Mouse (Mus musculus): ENCODE data around the gene Aif1.

GRCm38 (mm10) chr17:35134801-35135590 lies 40.9 kb downstream of the Aif1 start, which contains the start of gene Bag6:
- no peak for TF ChIP-seq GATA1 (IDR thresholded peaks at IDR 0.05; ENCODE audit: borderline replicate concordance, low read length)
- peak; percentile 94; the same call in 1 of the 2 replicates for TF ChIP-seq FLI1 (IDR thresholded peaks at IDR 0.05; ENCODE audit: low read length)

Data from megakaryocyte, embryonic 14.5 days (primary cell).